Mouse (Mus musculus) gastrocnemius, postnatal 25 days (tissue): ENCODE data around the gene Tmem256. TPM values are rescaled to one million over a fixed set of nuclear protein-coding genes. Genes with fewer than 3 reads are reported as not detected.

Source experiments
- DNase-seq: peaks from one replicate; pipeline ENCODE4 v3.0.0; 2022
- microRNA-seq, 2 experiments: library from miRNA; unstranded; fragments of <30 nt; microRNA quantifications; one replicate each; pipeline ENCODE4 v1.2.0; 2021; ENCODE audit warnings: borderline replicate concordance in 2 of 2
- total RNA-seq, 2 experiments: library from RNA; stranded (reverse); gene quantifications; 1 replicate in 1 of 2; 2 replicates in 1 of 2; pipeline ENCODE4 v1.2.3; 2021

Gene Tmem256
- total RNA-seq, 2 experiments from 2014 or later, result 126 to 144 TPM

- DNase-seq, result no peak
These were observed 45.3 kb downstream of the Tmem256 start for GRCm38 (mm10) chr11:69883527-69884151.

GRCm38 (mm10) chr11:69884240-69884639 is 45.9 kb downstream of the Tmem256 start:
- no peak for DNase-seq

GRCm38 (mm10) chr11:69884663-69885062 is 46.3 kb downstream of the Tmem256 start:
- DNase-seq, result no peak

GRCm38 (mm10) chr11:69886907-69887635 is 48.8 kb downstream of the Tmem256 start:
- DNase-seq, result no peak

Small RNAs within 50 kb of the gene (microRNA-seq; reads per million reads assigned to microRNA genes)
- gene Mir6924, result 0 reads per million in 2 experiments

Other genes with a start within 250 kb of the Tmem256 start
- 100 to 1,000 TPM; 365 to 378 TPM for gene Atp1b2, start 232.6 kb upstream of the Tmem256 start, total RNA-seq
- gene Shbg, start 220.6 kb upstream of the Tmem256 start, total RNA-seq, result under 1 TPM in 1 of 2 experiments, not detected in 1; 0.62 TPM
- 1 to 10 TPM; 2.3 to 2.8 TPM for gene Sat2, start 216.5 kb upstream of the Tmem256 start, total RNA-seq
- 10 to 100 TPM; 76.0 to 77.1 TPM for gene Fxr2, start 205.5 kb upstream of the Tmem256 start, total RNA-seq
- gene Sox15, start 183.2 kb upstream of the Tmem256 start, total RNA-seq, result not detected
- 10 to 100 TPM in 1 of 2 experiments, 1 to 10 TPM in 1; 6.6 to 10.0 TPM for gene Mpdu1, start 175.9 kb upstream of the Tmem256 start, total RNA-seq
- gene Cd68, start 172.4 kb upstream of the Tmem256 start, total RNA-seq, result 1 to 10 TPM; 1.3 to 9.1 TPM
- 100 to 1,000 TPM in 1 of 2 experiments, 10 to 100 TPM in 1; 99.8 to 102 TPM for gene Eif4a1, start 166.1 kb upstream of the Tmem256 start, total RNA-seq
- 10 to 100 TPM; 19.1 to 23.5 TPM for gene Senp3, start 156.4 kb upstream of the Tmem256 start, total RNA-seq
- 1 to 10 TPM in 1 of 2 experiments, under 1 TPM in 1; 0.67 to 1.5 TPM for gene Tnfsf13, start 152.7 kb upstream of the Tmem256 start, total RNA-seq
- 10 to 100 TPM in 1 of 2 experiments, 1 to 10 TPM in 1; 8.3 to 11.6 TPM for gene Tnfsf12, start 142.7 kb upstream of the Tmem256 start, total RNA-seq
- gene Tnfsfm13, start 142.4 kb upstream of the Tmem256 start, total RNA-seq, result 1 to 10 TPM in 1 of 2 experiments, under 1 TPM in 1; 0.87 to 2.1 TPM
- 10 to 100 TPM; 24.7 to 27.5 TPM for gene Polr2a, start 79.9 kb upstream of the Tmem256 start, total RNA-seq
- gene Slc35g3, start 76.5 kb upstream of the Tmem256 start, total RNA-seq, result not detected
- 10 to 100 TPM; 23.0 to 28.1 TPM for gene Zbtb4, start 72.6 kb upstream of the Tmem256 start, total RNA-seq
- 10 to 100 TPM; 36.2 to 53.1 TPM for gene Chrnb1, start 42.6 kb upstream of the Tmem256 start, total RNA-seq
- 1 to 10 TPM; 6.3 to 6.7 TPM for gene Fgf11, start 36.7 kb upstream of the Tmem256 start, total RNA-seq
- under 1 TPM; 0.18 to 0.35 TPM for gene Tmem102, start 32.9 kb upstream of the Tmem256 start, total RNA-seq
- gene Gm39566, start 23.2 kb upstream of the Tmem256 start, total RNA-seq, result not detected
- not detected for gene Spem2, start 20.0 kb upstream of the Tmem256 start, total RNA-seq
- gene Spem1, start 16.3 kb upstream of the Tmem256 start, total RNA-seq, result not detected
- gene Nlgn2, start 730 bp upstream of the Tmem256 start, total RNA-seq, result 1 to 10 TPM; 3.1 to 3.9 TPM
- gene Plscr3, start 7.9 kb downstream of the Tmem256 start, total RNA-seq, result 10 to 100 TPM; 10.8 to 13.7 TPM
- gene Tnk1, start 20.2 kb downstream of the Tmem256 start, total RNA-seq, result under 1 TPM in 1 of 2 experiments, not detected in 1; 0.11 TPM
- gene Tmem95, start 39.5 kb downstream of the Tmem256 start, total RNA-seq, result not detected
- 1 to 10 TPM; 1.7 to 2.2 TPM for gene Kctd11, start 42.9 kb downstream of the Tmem256 start, total RNA-seq
- under 1 TPM; 0.26 to 0.38 TPM for gene Acap1, start 57.0 kb downstream of the Tmem256 start, total RNA-seq
- not detected for gene 2810408A11Rik, start 62.5 kb downstream of the Tmem256 start, total RNA-seq
- gene Neurl4, start 62.6 kb downstream of the Tmem256 start, total RNA-seq, result 10 to 100 TPM; 25.4 to 26.0 TPM
- 10 to 100 TPM; 34.6 to 35.2 TPM for gene Gps2, start 75.4 kb downstream of the Tmem256 start, total RNA-seq
- 100 to 1,000 TPM; 417 to 422 TPM for gene Eif5a, start 83.4 kb downstream of the Tmem256 start, total RNA-seq
- 10 to 100 TPM; 10.4 to 10.9 TPM for gene Ybx2, start 97.3 kb downstream of the Tmem256 start, total RNA-seq
- gene Slc2a4, start 109.7 kb downstream of the Tmem256 start, total RNA-seq, result 100 to 1,000 TPM; 306 to 340 TPM
- under 1 TPM in 1 of 2 experiments, not detected in 1; 0.91 TPM for gene Cldn7, start 126.3 kb downstream of the Tmem256 start, total RNA-seq
- 100 to 1,000 TPM; 195 to 205 TPM for gene Ctdnep1, start 142.6 kb downstream of the Tmem256 start, total RNA-seq
- 10 to 100 TPM; 37.0 to 44.2 TPM for gene Elp5, start 144.0 kb downstream of the Tmem256 start, total RNA-seq
- 100 to 1,000 TPM; 148 to 170 TPM for gene Gabarap, start 152.6 kb downstream of the Tmem256 start, total RNA-seq
- 10 to 100 TPM; 15.0 to 16.1 TPM for gene Phf23, start 157.3 kb downstream of the Tmem256 start, total RNA-seq
- gene Dvl2, start 162.1 kb downstream of the Tmem256 start, total RNA-seq, result 1 to 10 TPM; 3.7 to 4.1 TPM
- 100 to 1,000 TPM; 342 to 380 TPM for gene Acadvl, start 176.9 kb downstream of the Tmem256 start, total RNA-seq
- gene Dlg4, start 178.4 kb downstream of the Tmem256 start, total RNA-seq, result 1 to 10 TPM; 5.6 to 6.9 TPM
- gene Asgr1, start 215.6 kb downstream of the Tmem256 start, total RNA-seq, result not detected